Comparison of ENCODE assay signal across 8 mouse cellular contexts in genomic region chr1:156559641-156560020, GRCm38 (mm10). TPM values are rescaled to one million over a fixed set of nuclear protein-coding genes. Genes with fewer than 3 reads are reported as not detected.
DNase-seq lines count a peak whose midpoint lies in the region; ATAC-seq and TF ChIP-seq lines count a peak whose summit lies in the region.

No protein-coding gene starts in this region.

- 11% methylated on average over 8 of the region's 8 CpGs for WGBS in heart, embryonic 16.5 days
- 7% methylated on average over 8 of the region's 8 CpGs for WGBS in embryonic facial prominence, embryonic 14.5 days
- 16% methylated on average over 8 of the region's 8 CpGs for WGBS in limb, embryonic 13.5 days
- WGBS in olfactory bulb, adult 2 months: 6% methylated on average over 8 of the region's 8 CpGs

- H3K4me2 ChIP-seq in heart, embryonic 16.5 days (ENCODE audit: low read depth, low read length): peak overlapping the region; percentile 70
- peak overlapping the region; percentile 97 for H3K4me2 ChIP-seq in CH12.LX (ENCODE audit: insufficient read depth, low read depth, poor library complexity, severe bottlenecking)
- H3K4me2 ChIP-seq in embryonic facial prominence, embryonic 14.5 days (ENCODE audit: low read depth, low read length): peak overlapping the region; percentile 62
- peak overlapping the region; percentile 72 for H3K4me2 ChIP-seq in limb, embryonic 13.5 days (replicated peaks)

- no peaks in the 10 kb centered on the region for H3K36me3 ChIP-seq in heart, embryonic 16.5 days (ENCODE audit: control insufficient read depth, insufficient read depth)
- H3K36me3 ChIP-seq in CH12.LX (replicated peaks in 1 of 2; ENCODE audit: control insufficient read depth in 1 of 2, insufficient read depth in 1 of 2, low read length in 1 of 2): peaks cover 0 to 16% of the 10 kb centered on the region in 2 experiments
- H3K36me3 ChIP-seq in embryonic facial prominence, embryonic 14.5 days (ENCODE audit: control insufficient read depth, insufficient read depth, low read length): no peaks in the 10 kb centered on the region
- H3K36me3 ChIP-seq in limb, embryonic 13.5 days: no peaks in the 10 kb centered on the region

- in situ Hi-C loops in CH12.LX (cut with MboI; ENCODE audit: low pct_ligation_motif_present, low pct_unique_long_range_greater_than_20kb, low sequenced_read_pairs): no loop called here

- peaks cover 30% of the 10 kb centered on the region for H3K79me2 ChIP-seq in CH12.LX (replicated peaks; ENCODE audit: control insufficient read depth, extremely low read depth, insufficient read depth, poor library complexity, severe bottlenecking)

- H3K27me3 ChIP-seq in heart, embryonic 16.5 days (ENCODE audit: control insufficient read depth, insufficient read depth, low read length): no peaks in the 10 kb centered on the region
- H3K27me3 ChIP-seq in CH12.LX (replicated peaks): no peaks in the 10 kb centered on the region
- H3K27me3 ChIP-seq in embryonic facial prominence, embryonic 14.5 days (replicated peaks; ENCODE audit: control insufficient read depth, insufficient read depth, low read length): no peaks in the 10 kb centered on the region
- no peaks in the 10 kb centered on the region for H3K27me3 ChIP-seq in limb, embryonic 13.5 days

- H3K27ac ChIP-seq in heart, embryonic 16.5 days (ENCODE audit: low read length): peak overlapping the region; percentile 91; the same call in 1 of the 2 replicates
- no peak overlapping the region for H3K27ac ChIP-seq in CH12.LX (ENCODE audit: insufficient read depth, low read depth)
- H3K27ac ChIP-seq in embryonic facial prominence, embryonic 14.5 days (replicated peaks; ENCODE audit: low read depth, low read length): peak overlapping the region; percentile 92; the same call in 1 of the 2 replicates
- H3K27ac ChIP-seq in limb, embryonic 13.5 days: peak overlapping the region; percentile 95; the same call in 1 of the 2 replicates
- peak overlapping the region; percentile 79 for H3K27ac ChIP-seq in olfactory bulb, adult 2 months (ENCODE audit: insufficient read depth, low read depth, low read length)

- no peak for TF ChIP-seq EP300 in CH12.LX (IDR thresholded peaks at IDR 0.05; ENCODE audit: low read length)

- TF ChIP-seq RAD21 in CH12.LX (IDR thresholded peaks at IDR 0.05; ENCODE audit: low read depth, low read length): no peak

- no peak for TF ChIP-seq CTCF in CH12.LX (conservative IDR thresholded peaks at IDR 0.05 in 1 of 2, IDR thresholded peaks at IDR 0.05 in 1 of 2; ENCODE audit: low read depth in 2 of 2, low read length in 2 of 2)
- TF ChIP-seq CTCF in olfactory bulb, adult 2 months (IDR thresholded peaks at IDR 0.05; ENCODE audit: insufficient read depth, low read depth, low read length): no peak

- peaks cover 6% of the 10 kb centered on the region; the same call in 1 of the 2 replicates for H3K4me1 ChIP-seq in heart, embryonic 16.5 days (ENCODE audit: control insufficient read depth, insufficient read depth, low read length)
- H3K4me1 ChIP-seq in CH12.LX (ENCODE audit: control insufficient read depth in 1 of 2, insufficient read depth in 2 of 2): peaks cover 0 to 12% of the 10 kb centered on the region in 2 experiments; a peak in 2 of 4 replicates
- H3K4me1 ChIP-seq in embryonic facial prominence, embryonic 14.5 days (ENCODE audit: control insufficient read depth, insufficient read depth, low read length): peaks cover 9% of the 10 kb centered on the region
- H3K4me1 ChIP-seq in limb, embryonic 13.5 days: peaks cover 11% of the 10 kb centered on the region
- H3K4me1 ChIP-seq in olfactory bulb, adult 2 months (ENCODE audit: control insufficient read depth, insufficient read depth, low read length): peaks cover 3% of the 10 kb centered on the region; the same call in 1 of the 2 replicates

- TF ChIP-seq POLR2A in CH12.LX (IDR thresholded peaks at IDR 0.05; ENCODE audit: low read depth, low read length): no peak
- TF ChIP-seq POLR2A in olfactory bulb, adult 2 months (IDR thresholded peaks at IDR 0.05; ENCODE audit: insufficient read depth, low read depth, low read length): no peak

- dilution Hi-C loops in CH12.LX (cut with MboI; ENCODE audit: extremely low pct_ligation_motif_present, extremely low pct_unique_long_range_greater_than_20kb, low sequenced_read_pairs): no loop called here

- DNase-seq in heart, adult 8-10 months (ENCODE audit: low spot score): no peak
- DNase-seq in CH12.LX (ENCODE audit: extremely low read depth): no peak
- peak; percentile 28 for DNase-seq in embryonic facial prominence, embryonic 14.5 days (ENCODE audit: low spot score)
- DNase-seq in layer of hippocampus, adult 18-20 months (ENCODE audit: low spot score in 2 of 2): no peak
- DNase-seq in adrenal gland, postnatal 4 days (ENCODE audit: low spot score in 2 of 2): no peak

- no peak for ATAC-seq in heart, embryonic 16.5 days (replicated peaks; ENCODE audit: extremely low read depth, insufficient read depth, low FRiP score)
- no peak; the same call in 1 of the 2 replicates for ATAC-seq in embryonic facial prominence, embryonic 14.5 days (ENCODE audit: low read depth)
- no peak for ATAC-seq in limb, embryonic 13.5 days (ENCODE audit: low FRiP score, low read depth)

- peak overlapping the region; percentile 99 for H3K9ac ChIP-seq in heart, embryonic 16.5 days (ENCODE audit: low read length)
- H3K9ac ChIP-seq in CH12.LX (ENCODE audit: insufficient read depth, low read depth): peak overlapping the region; percentile 95
- peak overlapping the region; percentile 98 for H3K9ac ChIP-seq in embryonic facial prominence, embryonic 14.5 days (ENCODE audit: low read depth, low read length)
- peak overlapping the region; percentile 98 for H3K9ac ChIP-seq in limb, embryonic 13.5 days

- no peaks in the 10 kb centered on the region for H3K9me3 ChIP-seq in heart, embryonic 16.5 days (replicated peaks; ENCODE audit: control insufficient read depth, low read length)
- no peaks in the 10 kb centered on the region for H3K9me3 ChIP-seq in CH12.LX (replicated peaks; ENCODE audit: low read length)
- H3K9me3 ChIP-seq in embryonic facial prominence, embryonic 14.5 days (ENCODE audit: control insufficient read depth, low read length): no peaks in the 10 kb centered on the region
- H3K9me3 ChIP-seq in limb, embryonic 13.5 days: no peaks in the 10 kb centered on the region

- H3K4me3 ChIP-seq in heart, embryonic 16.5 days (ENCODE audit: low read length): peak overlapping the region; percentile 97
- peak overlapping the region; percentile 77 to 96 (median 90) for H3K4me3 ChIP-seq in CH12.LX (replicated peaks in 1 of 3; ENCODE audit: low read depth in 2 of 3, low read length in 2 of 3, poor library complexity in 1 of 3)
- peak overlapping the region; percentile 100 for H3K4me3 ChIP-seq in embryonic facial prominence, embryonic 14.5 days (ENCODE audit: low read depth, low read length)
- H3K4me3 ChIP-seq in limb, embryonic 13.5 days: peak overlapping the region; percentile 98
- H3K4me3 ChIP-seq in olfactory bulb, adult 2 months (ENCODE audit: insufficient read depth, low read depth, low read length): peak overlapping the region; percentile 93

TF ChIP-seq in CH12.LX, 34 proteins besides CTCF, POLR2A, EP300 and RAD21:
- TF ChIP-seq ETS1 (conservative IDR thresholded peaks at IDR 0.05; ENCODE audit: low read depth, low read length) (no peak), E2F4 (IDR thresholded peaks at IDR 0.05; ENCODE audit: insufficient replicate concordance, low read depth, low read length) (no peak), JUN (IDR thresholded peaks at IDR 0.05; ENCODE audit: insufficient read depth, low read depth, low read length) (no peak), MYC (IDR thresholded peaks at IDR 0.05; ENCODE audit: low read depth, low read length) (0 out of 2 replicates have a peak, but pooled peaks have one; percentile 16)

RNA-seq across cellular contexts. Expression of gene Abl2, which starts 1.0 kb away (rescaled TPM):
- polyA plus RNA-seq in heart, embryonic 16.5 days (2015; fragmentation: Nextera tagmentation; extraction: Ambion mirVana): 2.7 TPM in 2 replicates
- total RNA-seq in heart, adult 8-10 months (2022): 10 to 100 TPM; 20.1 to 26.1 (median 22.4) TPM
- 15.5 and 18.8 TPM in 2 replicates for total RNA-seq in CH12.LX (2012; rRNA removed)
- 9.8 and 10.0 TPM in 2 replicates for total RNA-seq in CH12.LX (2014; rRNA removed)
- polyA plus RNA-seq in CH12.LX (2012; ENCODE audit: insufficient read length, low read depth): 18.4 and 19.8 TPM in 2 replicates
- 5.4 and 5.5 TPM in 2 replicates for polyA plus RNA-seq in embryonic facial prominence, embryonic 14.5 days (2014; fragmentation: Nextera tagmentation; extraction: Ambion mirVana)
- polyA plus RNA-seq in limb, embryonic 13.5 days (2015; fragmentation: Nextera tagmentation; extraction: Ambion mirVana): 5.3 and 5.5 TPM in 2 replicates
- polyA plus RNA-seq in olfactory bulb, adult 2 months (2012; ENCODE audit: insufficient read depth, insufficient read length, low replicate concordance, missing spikeins): 116 TPM in 1 of 2 replicates, not detected in the other
- total RNA-seq in layer of hippocampus, adult 18-20 months (2021): 10 to 100 TPM; 83.1 to 89.9 TPM
- 10 to 100 TPM; 24.5 to 28.7 TPM for total RNA-seq in adrenal gland, postnatal 4 days (2021)

RNA-seq across cellular contexts. Expression of gene Gm10031, which starts 35.8 kb away (rescaled TPM):
- 0.25 and 1.1 TPM in 2 replicates for polyA plus RNA-seq in heart, embryonic 16.5 days (2015; fragmentation: Nextera tagmentation; extraction: Ambion mirVana)
- 10 to 100 TPM; 43.9 to 59.3 (median 54.1) TPM for total RNA-seq in heart, adult 8-10 months (2022)
- total RNA-seq in CH12.LX (2012; rRNA removed): 12.8 and 15.2 TPM in 2 replicates
- 42.9 and 44.8 TPM in 2 replicates for total RNA-seq in CH12.LX (2014; rRNA removed)
- polyA plus RNA-seq in CH12.LX (2012; ENCODE audit: insufficient read length, low read depth): 17.3 and 22.8 TPM in 2 replicates
- 0.57 and 0.98 TPM in 2 replicates for polyA plus RNA-seq in embryonic facial prominence, embryonic 14.5 days (2014; fragmentation: Nextera tagmentation; extraction: Ambion mirVana)
- polyA plus RNA-seq in limb, embryonic 13.5 days (2015; fragmentation: Nextera tagmentation; extraction: Ambion mirVana): 0.72 and 0.74 TPM in 2 replicates
- not detected in 2 replicates for polyA plus RNA-seq in olfactory bulb, adult 2 months (2012; ENCODE audit: insufficient read depth, insufficient read length, low replicate concordance, missing spikeins)
- 10 to 100 TPM; 41.8 to 42.1 TPM for total RNA-seq in layer of hippocampus, adult 18-20 months (2021)
- 10 to 100 TPM; 29.6 to 34.1 TPM for total RNA-seq in adrenal gland, postnatal 4 days (2021)
